Mouse (Mus musculus) stomach, embryonic 16.5 days (tissue): ENCODE results near the gene Sirt4. TPM values are rescaled to one million over a fixed set of nuclear protein-coding genes. Genes with fewer than 3 reads are reported as not detected.
A peak's percentile ranks its signal among the peaks of the same experiment; 100 is the strongest.
"Not testable (repeated sequence)": the region's sequence is repeated elsewhere in the genome, so short reads cannot be mapped to it uniquely, and the experiment has no call there.

Experiments used
- ATAC-seq: fragments of 200-750 bp; cut with Nextera tagmentation; 2 replicates; pipeline ENCODE4 v1.8.0; 2017; ENCODE audit warnings: moderate number of reproducible peaks, moderate TSS enrichment; ENCODE audit not compliant: insufficient read depth, low FRiP score
- H3K27ac ChIP-seq: fragments of 300-500 bp; sonication (generic); 2 replicates; pipeline ENCODE4 v1.5.1; 2014; ENCODE audit warnings: low read length
- H3K27me3 ChIP-seq: fragments of 300-500 bp; sonication (generic); 2 replicates; pipeline ENCODE4 v1.6.1; 2014; ENCODE audit warnings: low read length, control low read depth, mixed read lengths; ENCODE audit not compliant: control insufficient read depth, insufficient read depth
- H3K36me3 ChIP-seq: fragments of 300-500 bp; sonication (generic); 2 replicates; pipeline ENCODE4 v1.6.1; 2014; ENCODE audit warnings: low read length; ENCODE audit not compliant: control insufficient read depth, insufficient read depth
- H3K4me1 ChIP-seq: fragments of 300-500 bp; sonication (generic); 2 replicates; pipeline ENCODE4 v1.6.1; 2014; ENCODE audit warnings: low read length, control low read depth, mixed read lengths; ENCODE audit not compliant: control insufficient read depth, insufficient read depth
- H3K4me2 ChIP-seq: fragments of 300-500 bp; sonication (generic); 2 replicates; pipeline ENCODE4 v1.6.1; 2014; ENCODE audit warnings: low read depth, low read length, mixed read lengths
- H3K4me3 ChIP-seq: fragments of 300-500 bp; sonication (generic); replicated peaks from 2 replicates; pipeline ENCODE4 v1.5.1; 2014; ENCODE audit warnings: mild to moderate bottlenecking, low read length
- H3K9ac ChIP-seq: fragments of 300-500 bp; sonication (generic); 2 replicates; pipeline ENCODE4 v1.6.1; 2014; ENCODE audit warnings: low read length
- H3K9me3 ChIP-seq: fragments of 300-500 bp; sonication (generic); replicated peaks from 2 replicates; pipeline ENCODE4 v1.6.1; 2016; ENCODE audit warnings: low read length, control low read depth; ENCODE audit not compliant: control insufficient read depth
- WGBS: fragments of 180-500 bp; shearing (Covaris S2); extraction: QIAGEN DNeasy Blood & Tissue Kit; methylation state at CpG from one replicate; pipeline ENCODE4 v1.1.7; 2014; 5-methylcytosine and 5-hydroxymethylcytosine counted together
- polyA plus RNA-seq: library from polyadenylated mRNA; unstranded; fragments of >200 nt; fragmentation: Nextera tagmentation; extraction: Ambion mirVana; gene quantifications from 2 replicates; pipeline ENCODE4 v1.2.1, GENCODE M21; 2015

Sirt4 gene
- polyA plus RNA-seq, 1 experiment from 2014 or later: 28.0 TPM

GRCm38 (mm10) chr5:115498307-115499240 lies 14.0 kb upstream of the Sirt4 start:
- Histone ChIP-seq H3K27me3 (no peaks in the 10 kb centered on the region), H3K36me3 (no peaks in the 10 kb centered on the region), H3K4me1 (peaks cover 6% of the 10 kb centered on the region), H3K9ac (no peak overlapping the region), H3K4me2 (no peak overlapping the region), H3K27ac (no peak overlapping the region), H3K4me3 (no peak overlapping the region), H3K9me3 (no peaks in the 10 kb centered on the region)
- no peak for ATAC-seq
- 52% methylated on average over 9 of the region's 9 CpGs for WGBS

DNA sequence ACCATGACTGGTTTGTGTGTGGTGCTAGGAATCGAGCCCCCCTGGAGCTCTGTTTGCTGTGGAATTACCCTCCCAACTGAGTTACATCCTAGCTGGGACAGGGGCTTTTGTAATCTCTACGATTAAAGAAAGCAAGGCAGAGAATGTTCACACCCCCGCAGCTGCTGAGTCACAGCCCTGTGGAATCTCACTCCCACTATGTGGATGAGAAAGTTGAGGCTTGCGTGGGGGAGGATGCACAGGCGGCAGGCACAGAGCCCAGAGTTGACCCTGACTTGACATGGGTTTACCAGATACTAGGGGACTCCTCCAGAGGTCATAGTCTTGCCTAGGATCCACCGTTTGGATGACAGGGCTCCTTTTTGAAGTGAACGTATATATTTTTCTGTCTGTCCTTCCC lies 12.5 kb upstream of the Sirt4 start:
- no peak overlapping the region for H3K9ac ChIP-seq
- WGBS: 68% methylated on average over 7 of the region's 7 CpGs
- no peak overlapping the region for H3K4me3 ChIP-seq
- no peak overlapping the region for H3K4me2 ChIP-seq
- no peaks in the 10 kb centered on the region for H3K27me3 ChIP-seq
- no peak overlapping the region for H3K27ac ChIP-seq
- no peaks in the 10 kb centered on the region for H3K36me3 ChIP-seq
- H3K4me1 ChIP-seq: peaks cover 10% of the 10 kb centered on the region
- no peaks in the 10 kb centered on the region for H3K9me3 ChIP-seq
- ATAC-seq: no peak

DNA sequence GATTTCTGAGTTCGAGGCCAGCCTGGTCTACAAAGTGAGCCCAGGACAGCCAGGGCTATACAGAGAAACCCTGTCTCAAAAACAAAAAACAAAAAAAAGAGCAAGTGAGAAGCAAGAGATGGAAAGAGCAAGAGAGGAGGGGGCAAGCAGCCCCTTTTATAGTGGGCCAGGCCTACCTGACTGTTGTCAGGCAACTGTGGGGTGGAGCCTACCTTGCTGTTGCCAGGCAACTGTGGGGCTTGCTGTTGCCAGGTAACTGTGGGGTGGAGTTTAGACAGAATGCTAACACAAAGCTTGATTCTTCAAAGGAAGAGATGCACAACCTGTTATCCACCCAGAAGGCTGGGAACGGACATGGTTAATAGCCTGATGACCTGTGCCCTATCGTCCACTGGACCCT lies 11.1 kb upstream of the Sirt4 start:
- not testable (repeated sequence) for H3K4me2 ChIP-seq, ATAC-seq, H3K4me3 ChIP-seq, H3K9me3 ChIP-seq, H3K9ac ChIP-seq, H3K36me3 ChIP-seq, H3K27me3 ChIP-seq, H3K27ac ChIP-seq
- 80% methylated on average over 3 of the region's 3 CpGs for WGBS
- H3K4me1 ChIP-seq: peaks cover 21% of the 10 kb centered on the region

GRCm38 (mm10) chr5:115493441-115493840 lies 8.9 kb upstream of the Sirt4 start:
- Histone ChIP-seq H3K36me3 (no peaks in the 10 kb centered on the region), H3K4me1 (peaks cover 23% of the 10 kb centered on the region), H3K27ac (peak overlapping the region; percentile 79), H3K4me3 (no peak overlapping the region), H3K4me2 (no peak overlapping the region), H3K9ac (peak overlapping the region; percentile 26; the same call in 1 of the 2 replicates), H3K27me3 (no peaks in the 10 kb centered on the region), H3K9me3 (no peaks in the 10 kb centered on the region)
- ATAC-seq: no peak
- 46% methylated on average over 5 of the region's 5 CpGs for WGBS

DNA sequence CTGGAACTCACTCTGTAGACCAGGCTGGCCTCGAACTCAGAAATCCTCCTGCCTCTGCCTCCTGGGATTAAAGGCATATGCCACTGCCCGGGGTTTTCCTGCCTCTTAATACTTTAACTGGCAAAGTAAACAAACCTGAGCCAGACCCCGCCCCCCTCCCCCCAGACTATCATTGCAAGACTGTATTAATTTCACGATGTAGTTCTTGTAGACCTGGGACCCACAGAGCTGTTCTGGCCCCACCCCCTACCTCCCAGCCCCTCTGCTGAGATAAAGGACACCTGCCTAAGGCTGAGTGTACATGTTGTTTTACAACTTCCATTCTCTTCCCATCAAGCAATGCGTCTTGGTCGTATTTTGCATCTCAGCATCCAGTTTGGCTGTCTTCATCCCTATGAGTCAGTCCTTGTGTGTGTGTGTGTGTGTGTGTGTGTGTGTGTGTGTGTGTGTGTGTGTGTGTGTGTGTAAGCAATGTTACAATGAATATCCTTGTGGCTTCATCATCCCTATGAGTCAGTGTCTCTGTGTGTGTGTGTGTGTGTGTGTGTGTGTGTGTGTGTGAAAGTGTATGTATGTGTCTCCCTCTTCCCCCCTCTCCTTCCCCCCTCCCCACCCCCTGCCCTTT lies 8.3 kb upstream of the Sirt4 start:
- no peak for ATAC-seq
- WGBS: 49% methylated on average over 6 of the region's 6 CpGs

GRCm38 (mm10) chr5:115491771-115492322 lies 7.3 kb upstream of the Sirt4 start:
- Histone ChIP-seq H3K9me3 (no peaks in the 10 kb centered on the region), H3K4me3 (peak overlapping the region; percentile 35), H3K27ac (peak overlapping the region; percentile 25), H3K36me3 (no peaks in the 10 kb centered on the region), H3K27me3 (no peaks in the 10 kb centered on the region), H3K4me2 (peak overlapping the region; percentile 60), H3K4me1 (peaks cover 23% of the 10 kb centered on the region), H3K9ac (peak overlapping the region; percentile 53)
- 3% methylated on average over 28 of the region's 28 CpGs for WGBS
- ATAC-seq: no peak

More for the DNA sequence above, 8.3 kb upstream of the Sirt4 start:
- Histone ChIP-seq H3K9me3 (no peaks in the 10 kb centered on the region), H3K4me3 (no peak overlapping the region), H3K27me3 (no peaks in the 10 kb centered on the region), H3K4me1 (peaks cover 23% of the 10 kb centered on the region), H3K9ac (no peak overlapping the region), H3K36me3 (no peaks in the 10 kb centered on the region), H3K4me2 (no peak overlapping the region), H3K27ac (peak overlapping the region; percentile 79; the same call in 1 of the 2 replicates)

DNA sequence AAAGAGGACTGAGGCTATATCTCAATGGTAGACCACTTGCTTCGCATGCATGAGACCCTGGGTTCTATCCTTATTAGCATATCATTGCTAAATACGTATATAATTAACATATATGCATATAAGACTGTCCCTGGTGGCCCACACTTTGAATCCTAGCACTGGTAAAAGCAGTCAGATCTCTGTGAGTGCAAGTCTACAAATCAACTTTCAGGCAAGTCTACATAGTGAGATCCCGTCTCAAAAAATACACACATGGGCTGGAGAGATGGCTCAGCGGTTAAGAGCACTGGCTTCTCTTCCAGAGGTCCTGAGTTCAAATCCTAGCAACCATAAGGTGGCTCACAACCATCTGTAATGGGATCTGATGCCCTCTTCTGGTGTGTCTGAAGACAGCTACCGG lies 6.6 kb upstream of the Sirt4 start:
- ATAC-seq: no peak
- H3K36me3 ChIP-seq: no peaks in the 10 kb centered on the region
- no peaks in the 10 kb centered on the region for H3K27me3 ChIP-seq
- no peak overlapping the region for H3K27ac ChIP-seq
- H3K9ac ChIP-seq: no peak overlapping the region
- 35% methylated on average over 5 of the region's 5 CpGs for WGBS
- peaks cover 23% of the 10 kb centered on the region for H3K4me1 ChIP-seq
- peak overlapping the region; percentile 60 for H3K4me2 ChIP-seq
- H3K9me3 ChIP-seq: no peaks in the 10 kb centered on the region
- no peak overlapping the region for H3K4me3 ChIP-seq

GRCm38 (mm10) chr5:115490638-115491000 lies 6.1 kb upstream of the Sirt4 start:
- H3K4me1 ChIP-seq: peaks cover 23% of the 10 kb centered on the region
- 5% methylated on average over 8 of the region's 8 CpGs for WGBS
- H3K27ac ChIP-seq: peak overlapping the region; percentile 82
- no peak for ATAC-seq
- no peak overlapping the region; the same call in 1 of the 2 replicates for H3K4me3 ChIP-seq
- H3K36me3 ChIP-seq: no peaks in the 10 kb centered on the region
- no peak overlapping the region for H3K9ac ChIP-seq
- no peaks in the 10 kb centered on the region for H3K9me3 ChIP-seq
- peak overlapping the region; percentile 60 for H3K4me2 ChIP-seq
- H3K27me3 ChIP-seq: no peaks in the 10 kb centered on the region
